Mouse (Mus musculus) cerebellum, adult 2 months (tissue): Measurements from ENCODE around the gene Fnbp1l.

ENCODE experiments used
- CTCF ChIP-seq: fragments of 200-500 bp; IDR thresholded peaks from 2 replicates; pipeline ENCODE4 v1.5.1; 2011; ENCODE audit warnings: low read depth, mild to moderate bottlenecking, control low read depth, low read length, moderate library complexity, borderline replicate concordance; ENCODE audit not compliant: insufficient read depth
- POLR2A ChIP-seq: fragments of 200-500 bp; IDR thresholded peaks from 2 replicates; pipeline ENCODE4 v1.6.1; 2011; ENCODE audit warnings: low read length, control low read depth, borderline replicate concordance; ENCODE audit not compliant: insufficient read depth

DNA sequence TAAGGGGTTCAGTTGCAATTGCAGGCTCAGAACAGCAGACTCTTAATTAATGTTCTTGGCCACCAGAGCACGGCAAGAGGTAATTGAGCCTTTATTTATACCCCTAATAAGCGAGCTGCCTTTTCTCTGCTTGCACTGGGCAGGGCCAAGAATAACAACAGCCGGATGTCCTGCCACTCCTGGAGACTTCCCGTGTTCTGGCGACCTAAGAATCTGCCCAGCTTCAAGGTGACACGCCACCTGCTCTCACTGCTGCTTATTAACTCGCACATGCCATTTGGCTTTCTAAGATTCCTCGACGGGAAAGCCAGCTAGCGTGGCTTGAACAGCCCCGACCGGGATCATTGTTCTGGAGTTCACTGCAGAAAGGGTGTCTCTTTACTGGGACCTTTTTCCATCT, 15.7 kb upstream of the Fnbp1l start:
- TF ChIP-seq CTCF: no peak
- no peak for TF ChIP-seq POLR2A
